Mouse (Mus musculus): Measurements from ENCODE around the gene Tmem167. TPM values are rescaled to one million over a fixed set of nuclear protein-coding genes. Genes with fewer than 3 reads are reported as not detected.

The Tmem167 gene
- polyA plus RNA-seq, 1 experiment from 2014 or later = 52.7 TPM

- Histone ChIP-seq H3K4me1 (ENCODE audit: control insufficient read depth, insufficient read depth, low read length) (no peaks in the 10 kb centered on the region), H3K27me3 (ENCODE audit: control insufficient read depth, insufficient read depth, low read length) (no peaks in the 10 kb centered on the region), H3K9me3 (replicated peaks; ENCODE audit: control insufficient read depth, low read length) (no peaks in the 10 kb centered on the region), H3K36me3 (ENCODE audit: control insufficient read depth, insufficient read depth, low read length) (no peaks in the 10 kb centered on the region), H3K4me3 (replicated peaks; ENCODE audit: low read length) (no peak overlapping the region), H3K9ac (ENCODE audit: low read length) (no peak overlapping the region), H3K4me2 (ENCODE audit: low read depth, low read length) (no peak overlapping the region), H3K27ac (ENCODE audit: low read length) (no peak overlapping the region)
- 45% methylated on average over 1 of the region's 1 CpGs for WGBS
- ATAC-seq (ENCODE audit: insufficient read depth, low FRiP score) = no peak
Measured at GRCm38 (mm10) chr13:90111681-90112080, 22.8 kb downstream of the Tmem167 start.

GRCm38 (mm10) chr13:90136156-90136910 is 47.4 kb downstream of the Tmem167 start:
- Histone ChIP-seq H3K4me2 (ENCODE audit: low read depth, low read length) (no peak overlapping the region), H3K27ac (ENCODE audit: low read length) (no peak overlapping the region), H3K4me3 (replicated peaks; ENCODE audit: low read length) (no peak overlapping the region), H3K36me3 (ENCODE audit: control insufficient read depth, insufficient read depth, low read length) (no peaks in the 10 kb centered on the region), H3K27me3 (ENCODE audit: control insufficient read depth, insufficient read depth, low read length) (no peaks in the 10 kb centered on the region), H3K9me3 (replicated peaks; ENCODE audit: control insufficient read depth, low read length) (no peaks in the 10 kb centered on the region), H3K9ac (ENCODE audit: low read length) (no peak overlapping the region), H3K4me1 (ENCODE audit: control insufficient read depth, insufficient read depth, low read length) (no peaks in the 10 kb centered on the region)
- 75% methylated on average over 3 of the region's 3 CpGs for WGBS
- no peak for ATAC-seq (ENCODE audit: insufficient read depth, low FRiP score)

- no peak overlapping the region for H3K4me3 ChIP-seq (replicated peaks; ENCODE audit: low read length)
- no peaks in the 10 kb centered on the region for H3K9me3 ChIP-seq (replicated peaks; ENCODE audit: control insufficient read depth, low read length)
- H3K9ac ChIP-seq (ENCODE audit: low read length) = no peak overlapping the region
- 94% methylated on average over 1 of the region's 1 CpGs for WGBS
- H3K4me2 ChIP-seq (ENCODE audit: low read depth, low read length) = no peak overlapping the region
- no peak for ATAC-seq (ENCODE audit: insufficient read depth, low FRiP score)
- H3K4me1 ChIP-seq (ENCODE audit: control insufficient read depth, insufficient read depth, low read length) = no peaks in the 10 kb centered on the region
- H3K27me3 ChIP-seq (ENCODE audit: control insufficient read depth, insufficient read depth, low read length) = no peaks in the 10 kb centered on the region
- no peaks in the 10 kb centered on the region for H3K36me3 ChIP-seq (ENCODE audit: control insufficient read depth, insufficient read depth, low read length)
- no peak overlapping the region for H3K27ac ChIP-seq (ENCODE audit: low read length)
Measured at GRCm38 (mm10) chr13:90141681-90142080, 52.8 kb downstream of the Tmem167 start.

- H3K27me3 ChIP-seq (ENCODE audit: control insufficient read depth, insufficient read depth, low read length) = no peaks in the 10 kb centered on the region
- H3K9me3 ChIP-seq (replicated peaks; ENCODE audit: control insufficient read depth, low read length) = no peaks in the 10 kb centered on the region
- no peak overlapping the region for H3K4me2 ChIP-seq (ENCODE audit: low read depth, low read length)
- no peak for ATAC-seq (ENCODE audit: insufficient read depth, low FRiP score)
- H3K4me1 ChIP-seq (ENCODE audit: control insufficient read depth, insufficient read depth, low read length) = no peaks in the 10 kb centered on the region
- H3K4me3 ChIP-seq (replicated peaks; ENCODE audit: low read length) = no peak overlapping the region
- H3K27ac ChIP-seq (ENCODE audit: low read length) = no peak overlapping the region
- no peaks in the 10 kb centered on the region for H3K36me3 ChIP-seq (ENCODE audit: control insufficient read depth, insufficient read depth, low read length)
- H3K9ac ChIP-seq (ENCODE audit: low read length) = no peak overlapping the region
- WGBS = 40% methylated on average over 4 of the region's 4 CpGs
Measured at GRCm38 (mm10) chr13:90143245-90143644, 54.3 kb downstream of the Tmem167 start.

GRCm38 (mm10) chr13:90151881-90152280 is 63.0 kb downstream of the Tmem167 start:
- ATAC-seq (ENCODE audit: insufficient read depth, low FRiP score) = no peak
- Histone ChIP-seq H3K27ac (ENCODE audit: low read length) (no peak overlapping the region), H3K4me3 (replicated peaks; ENCODE audit: low read length) (no peak overlapping the region), H3K36me3 (ENCODE audit: control insufficient read depth, insufficient read depth, low read length) (no peaks in the 10 kb centered on the region), H3K27me3 (ENCODE audit: control insufficient read depth, insufficient read depth, low read length) (no peaks in the 10 kb centered on the region), H3K9ac (ENCODE audit: low read length) (no peak overlapping the region), H3K4me2 (ENCODE audit: low read depth, low read length) (no peak overlapping the region), H3K9me3 (replicated peaks; ENCODE audit: control insufficient read depth, low read length) (no peaks in the 10 kb centered on the region), H3K4me1 (ENCODE audit: control insufficient read depth, insufficient read depth, low read length) (no peaks in the 10 kb centered on the region)

- 44% methylated on average over 7 of the region's 7 CpGs for WGBS
- ATAC-seq (ENCODE audit: insufficient read depth, low FRiP score) = no peak
Measured at GRCm38 (mm10) chr13:90152536-90153273, 63.8 kb downstream of the Tmem167 start.

GRCm38 (mm10) chr13:90164147-90164546 is 75.2 kb downstream of the Tmem167 start:
- WGBS = 88% methylated on average over 2 of the region's 2 CpGs
- Histone ChIP-seq H3K27me3 (ENCODE audit: control insufficient read depth, insufficient read depth, low read length) (no peaks in the 10 kb centered on the region), H3K4me3 (replicated peaks; ENCODE audit: low read length) (no peak overlapping the region)

More at GRCm38 (mm10) chr13:90152536-90153273, 63.8 kb downstream of the Tmem167 start:
- Histone ChIP-seq H3K27ac (ENCODE audit: low read length) (no peak overlapping the region), H3K36me3 (ENCODE audit: control insufficient read depth, insufficient read depth, low read length) (no peaks in the 10 kb centered on the region), H3K4me1 (ENCODE audit: control insufficient read depth, insufficient read depth, low read length) (no peaks in the 10 kb centered on the region), H3K9ac (ENCODE audit: low read length) (no peak overlapping the region), H3K4me2 (ENCODE audit: low read depth, low read length) (no peak overlapping the region), H3K4me3 (replicated peaks; ENCODE audit: low read length) (no peak overlapping the region), H3K27me3 (ENCODE audit: control insufficient read depth, insufficient read depth, low read length) (no peaks in the 10 kb centered on the region), H3K9me3 (replicated peaks; ENCODE audit: control insufficient read depth, low read length) (no peaks in the 10 kb centered on the region)

GRCm38 (mm10) chr13:90167044-90167443 is 78.1 kb downstream of the Tmem167 start:
- Histone ChIP-seq H3K9ac (ENCODE audit: low read length) (no peak overlapping the region), H3K4me1 (ENCODE audit: control insufficient read depth, insufficient read depth, low read length) (no peaks in the 10 kb centered on the region), H3K4me3 (replicated peaks; ENCODE audit: low read length) (no peak overlapping the region), H3K27ac (ENCODE audit: low read length) (no peak overlapping the region), H3K36me3 (ENCODE audit: control insufficient read depth, insufficient read depth, low read length) (no peaks in the 10 kb centered on the region), H3K9me3 (replicated peaks; ENCODE audit: control insufficient read depth, low read length) (no peaks in the 10 kb centered on the region), H3K27me3 (ENCODE audit: control insufficient read depth, insufficient read depth, low read length) (no peaks in the 10 kb centered on the region), H3K4me2 (ENCODE audit: low read depth, low read length) (no peak overlapping the region)
- ATAC-seq (ENCODE audit: insufficient read depth, low FRiP score) = no peak
- 48% methylated on average over 3 of the region's 3 CpGs for WGBS

More at GRCm38 (mm10) chr13:90164147-90164546, 75.2 kb downstream of the Tmem167 start:
- Histone ChIP-seq H3K27ac (ENCODE audit: low read length) (no peak overlapping the region), H3K4me1 (ENCODE audit: control insufficient read depth, insufficient read depth, low read length) (no peaks in the 10 kb centered on the region), H3K4me2 (ENCODE audit: low read depth, low read length) (no peak overlapping the region), H3K9me3 (replicated peaks; ENCODE audit: control insufficient read depth, low read length) (no peaks in the 10 kb centered on the region), H3K36me3 (ENCODE audit: control insufficient read depth, insufficient read depth, low read length) (no peaks in the 10 kb centered on the region), H3K9ac (ENCODE audit: low read length) (no peak overlapping the region)
- no peak for ATAC-seq (ENCODE audit: insufficient read depth, low FRiP score)

GRCm38 (mm10) chr13:90170100-90170781 is 81.3 kb downstream of the Tmem167 start:
- 56% methylated on average over 4 of the region's 4 CpGs for WGBS
- Histone ChIP-seq H3K27me3 (ENCODE audit: control insufficient read depth, insufficient read depth, low read length) (no peaks in the 10 kb centered on the region), H3K4me1 (ENCODE audit: control insufficient read depth, insufficient read depth, low read length) (no peaks in the 10 kb centered on the region), H3K4me2 (ENCODE audit: low read depth, low read length) (no peak overlapping the region), H3K9me3 (replicated peaks; ENCODE audit: control insufficient read depth, low read length) (no peaks in the 10 kb centered on the region), H3K36me3 (ENCODE audit: control insufficient read depth, insufficient read depth, low read length) (no peaks in the 10 kb centered on the region), H3K4me3 (replicated peaks; ENCODE audit: low read length) (no peak overlapping the region), H3K9ac (ENCODE audit: low read length) (no peak overlapping the region), H3K27ac (ENCODE audit: low read length) (no peak overlapping the region)
- no peak for ATAC-seq (ENCODE audit: insufficient read depth, low FRiP score)
